23 mouse cellular contexts compared by ENCODE assay signal in genomic region chr4:63601263-63601662, GRCm38 (mm10). TPM values are rescaled to one million over a fixed set of nuclear protein-coding genes. Genes with fewer than 3 reads are reported as not detected.
"Had no signal": no experiment of that assay in that cellular context is flagged by ENCODE, and none has a peak within 500 bp of the region (broad histone marks: within the 10 kb centered on the region; RNA-seq: fewer than 3 reads in every experiment).

No protein-coding gene starts in this region.

- DNase-seq: liver, postnatal 0 days; lung, adult 2 months; lung, postnatal 14 days; right cerebral cortex, postnatal 25 days; right cerebral cortex, postnatal 4 days; thymus, adult 2 months; thymus, postnatal 25 days; thymus, postnatal 4 days had no signal

- H3K36me3 ChIP-seq: liver, embryonic 15.5 days; lung, embryonic 15.5 days; midbrain, embryonic 13.5 days; midbrain, embryonic 15.5 days; neural tube, embryonic 12.5 days; stomach, embryonic 15.5 days had no signal

- H3K27me3 ChIP-seq: liver, embryonic 15.5 days; lung, embryonic 15.5 days; midbrain, embryonic 13.5 days; midbrain, embryonic 15.5 days; neural tube, embryonic 12.5 days; stomach, embryonic 15.5 days had no signal

- ATAC-seq: liver, postnatal 0 days; lung, postnatal 0 days; midbrain, embryonic 13.5 days; midbrain, embryonic 15.5 days had no signal

- H3K4me2 ChIP-seq: liver, embryonic 15.5 days; lung, embryonic 15.5 days; midbrain, embryonic 11.5 days; midbrain, embryonic 13.5 days; midbrain, embryonic 15.5 days; neural tube, embryonic 12.5 days; stomach, embryonic 15.5 days had no signal

- H3K4me3 ChIP-seq: liver, embryonic 15.5 days; lung, embryonic 15.5 days; megakaryocyte, embryonic 14.5 days; midbrain, embryonic 13.5 days; midbrain, embryonic 15.5 days; neural tube, embryonic 12.5 days; stomach, embryonic 15.5 days had no signal

- H3K4me1 ChIP-seq: liver, embryonic 15.5 days; lung, embryonic 15.5 days; megakaryocyte, embryonic 14.5 days; midbrain, embryonic 13.5 days; midbrain, embryonic 15.5 days; neural tube, embryonic 12.5 days; stomach, embryonic 15.5 days had no signal

- H3K9ac ChIP-seq: liver, embryonic 15.5 days; liver, postnatal 0 days; lung, embryonic 15.5 days; midbrain, embryonic 13.5 days; midbrain, embryonic 15.5 days; neural tube, embryonic 12.5 days; stomach, embryonic 15.5 days had no signal

- H3K9me3 ChIP-seq: liver, embryonic 15.5 days; lung, embryonic 15.5 days; midbrain, embryonic 13.5 days; midbrain, embryonic 15.5 days; neural tube, embryonic 12.5 days; stomach, embryonic 15.5 days had no signal

- H3K27ac ChIP-seq: liver, embryonic 15.5 days; lung, embryonic 15.5 days; macrophage; midbrain, embryonic 13.5 days; midbrain, embryonic 15.5 days; neural tube, embryonic 12.5 days; stomach, embryonic 15.5 days; stomach, postnatal 0 days had no signal

RNA-seq across cellular contexts. Expression of gene Gm11213, which starts 3.8 kb away (rescaled TPM):
- polyA plus RNA-seq: liver, embryonic 15.5 days; liver, postnatal 0 days; lung, adult 2 months; lung, embryonic 15.5 days; lung, postnatal 0 days; macrophage; midbrain, embryonic 11.5 days; midbrain, embryonic 13.5 days; midbrain, embryonic 15.5 days; midbrain, postnatal 0 days; neural tube, embryonic 12.5 days; neural tube, embryonic 14.5 days; spleen, adult 2 months; stomach, embryonic 15.5 days; stomach, postnatal 0 days; thymus, adult 2 months; urinary bladder, adult 2 months had no signal

RNA-seq across cellular contexts. Expression of gene Tex48, which starts 21.0 kb away (rescaled TPM):
- polyA plus RNA-seq: liver, embryonic 15.5 days; liver, postnatal 0 days; lung, adult 2 months; lung, embryonic 15.5 days; lung, postnatal 0 days; macrophage; midbrain, embryonic 11.5 days; midbrain, embryonic 13.5 days; midbrain, embryonic 15.5 days; midbrain, postnatal 0 days; neural tube, embryonic 12.5 days; neural tube, embryonic 14.5 days; spleen, adult 2 months; stomach, embryonic 15.5 days; stomach, postnatal 0 days; urinary bladder, adult 2 months had no signal
